Mouse (Mus musculus) urinary bladder, postnatal 10 days (tissue): ENCODE measurements around the gene Arhgap6.

Experiments used
- DNase-seq: peaks from one replicate; pipeline ENCODE4 v3.0.0; 2022; ENCODE audit warnings: low spot score

The Arhgap6 gene

DNA sequence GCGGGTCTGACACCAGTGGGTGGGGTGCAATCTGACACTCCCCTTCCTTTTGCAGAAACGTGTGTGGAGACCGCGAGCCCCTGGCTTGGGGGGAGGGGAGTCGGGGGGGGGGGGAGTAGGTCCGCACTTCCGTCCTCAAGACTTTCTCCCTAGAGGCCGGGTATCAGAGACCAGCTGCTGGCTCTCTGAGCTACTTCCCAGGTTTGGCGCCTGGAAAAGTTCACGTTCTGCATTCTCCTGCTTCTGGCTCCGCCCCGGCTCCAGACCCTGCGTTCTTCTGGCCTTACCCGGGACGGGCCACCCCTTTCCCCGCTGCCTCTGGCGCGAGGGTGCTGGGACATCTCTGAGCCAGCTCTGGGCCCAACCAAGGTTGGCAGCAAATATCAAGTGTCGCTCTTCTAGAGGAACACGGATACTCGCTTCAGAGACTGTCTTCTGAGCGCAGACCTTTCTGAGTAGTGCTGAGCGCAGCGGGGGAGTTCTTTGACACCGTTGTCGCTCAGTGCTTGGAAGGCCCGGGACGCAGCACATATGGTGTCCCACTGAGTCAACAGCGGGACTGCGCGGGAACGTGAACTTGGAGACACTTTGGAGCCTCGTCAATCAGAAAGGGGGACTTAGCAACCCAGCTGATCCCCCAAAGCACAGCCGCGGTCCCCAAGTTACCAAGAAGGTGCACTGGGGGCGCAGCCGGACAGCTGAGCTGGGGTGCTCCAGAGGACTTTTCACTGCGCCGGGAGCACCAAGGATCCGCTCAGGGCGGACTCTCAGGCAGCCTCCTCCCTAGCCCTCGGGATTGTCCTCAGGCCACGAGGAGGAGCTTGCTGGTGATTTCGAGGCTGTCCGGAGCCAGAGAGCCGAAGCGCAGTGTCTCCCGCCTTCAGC lies at the start of gene Arhgap6:
Gene Arhgap6 (plus strand): TSS at position 126 of the 885 bp plus-strand sequence.
- DNase-seq, result no peak

DNA sequence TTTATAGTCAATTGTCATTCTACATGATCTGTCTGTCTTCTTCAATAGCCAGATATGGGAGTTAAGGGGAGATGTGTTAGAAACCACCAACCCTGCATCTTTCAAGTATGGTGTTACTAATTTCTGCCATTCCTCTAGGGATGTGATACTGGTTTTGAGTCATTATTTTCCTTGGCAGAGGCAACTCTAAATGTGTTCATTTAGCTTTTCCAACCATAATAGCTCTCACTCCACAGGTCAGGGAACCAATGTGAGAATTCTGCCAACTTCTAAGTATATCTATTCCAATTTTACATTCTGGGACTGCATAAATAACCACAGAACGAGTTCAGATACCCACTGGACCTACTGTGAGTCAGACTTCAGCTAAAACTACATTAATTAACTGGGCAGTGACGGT lies 47.9 kb upstream of the Arhgap6 start:
- DNase-seq, result no peak

DNA sequence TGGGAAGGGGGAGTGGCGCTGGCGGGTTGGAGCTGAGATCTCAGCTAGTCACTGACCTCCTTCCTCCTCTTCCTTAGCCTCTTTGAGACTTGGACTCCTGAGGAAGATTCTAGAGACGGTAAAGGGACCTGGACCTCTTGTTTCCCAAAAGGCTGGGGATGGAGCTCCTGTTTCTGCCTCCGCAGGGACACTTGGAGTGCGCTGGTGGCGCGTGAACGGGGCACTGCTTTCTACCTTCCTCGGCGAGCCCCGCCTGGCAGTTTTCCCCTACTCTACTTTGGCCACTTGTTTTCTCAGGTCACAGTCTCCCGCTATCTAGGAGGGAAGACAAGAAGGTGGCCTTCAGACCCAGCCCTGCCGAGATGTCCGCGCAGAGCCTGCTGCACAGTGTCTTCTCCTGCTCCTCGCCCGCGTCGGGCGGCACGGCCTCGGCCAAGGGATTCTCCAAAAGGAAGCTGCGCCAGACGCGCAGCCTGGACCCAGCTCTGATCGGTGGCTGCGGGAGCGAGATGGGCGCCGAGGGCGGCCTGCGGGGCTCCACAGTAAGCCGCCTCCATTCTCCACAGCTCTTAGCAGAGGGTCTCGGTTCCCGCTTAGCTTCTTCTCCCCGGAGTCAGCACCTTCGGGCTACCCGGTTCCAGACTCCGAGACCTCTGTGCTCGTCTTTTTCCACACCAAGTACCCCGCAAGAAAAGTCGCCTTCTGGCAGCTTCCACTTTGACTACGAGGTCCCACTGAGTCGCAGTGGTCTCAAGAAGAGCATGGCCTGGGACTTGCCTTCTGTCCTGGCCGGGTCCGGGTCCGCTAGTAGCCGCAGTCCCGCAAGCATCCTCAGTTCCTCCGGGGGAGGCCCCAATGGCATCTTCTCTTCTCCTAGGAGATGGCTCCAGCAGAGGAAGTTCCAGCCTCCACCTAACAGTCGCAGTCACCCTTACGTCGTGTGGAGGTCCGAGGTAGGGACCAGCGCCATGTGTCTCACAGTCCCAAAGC lies 1.3 kb downstream of the Arhgap6 start:
- DNase-seq, result no peak

DNA sequence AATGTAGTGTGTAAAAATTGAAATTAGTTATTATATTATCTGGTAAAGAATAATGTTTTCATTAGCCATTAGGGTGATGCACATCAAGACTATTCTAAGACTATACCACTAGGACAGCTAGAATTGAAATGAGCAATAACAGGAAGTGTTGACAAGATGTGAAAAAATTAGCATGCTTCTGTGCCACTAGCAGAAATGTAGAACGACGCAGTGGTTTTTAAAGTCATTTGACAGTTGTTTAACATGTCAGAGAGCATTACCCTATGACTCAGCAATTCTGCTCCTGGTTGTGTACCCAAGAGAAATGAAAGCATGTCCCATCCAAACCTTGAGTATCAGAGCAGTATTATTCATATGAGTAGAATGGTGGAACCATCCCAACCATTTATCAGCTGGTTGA lies 9.8 kb downstream of the Arhgap6 start:
- DNase-seq, result no peak

DNA sequence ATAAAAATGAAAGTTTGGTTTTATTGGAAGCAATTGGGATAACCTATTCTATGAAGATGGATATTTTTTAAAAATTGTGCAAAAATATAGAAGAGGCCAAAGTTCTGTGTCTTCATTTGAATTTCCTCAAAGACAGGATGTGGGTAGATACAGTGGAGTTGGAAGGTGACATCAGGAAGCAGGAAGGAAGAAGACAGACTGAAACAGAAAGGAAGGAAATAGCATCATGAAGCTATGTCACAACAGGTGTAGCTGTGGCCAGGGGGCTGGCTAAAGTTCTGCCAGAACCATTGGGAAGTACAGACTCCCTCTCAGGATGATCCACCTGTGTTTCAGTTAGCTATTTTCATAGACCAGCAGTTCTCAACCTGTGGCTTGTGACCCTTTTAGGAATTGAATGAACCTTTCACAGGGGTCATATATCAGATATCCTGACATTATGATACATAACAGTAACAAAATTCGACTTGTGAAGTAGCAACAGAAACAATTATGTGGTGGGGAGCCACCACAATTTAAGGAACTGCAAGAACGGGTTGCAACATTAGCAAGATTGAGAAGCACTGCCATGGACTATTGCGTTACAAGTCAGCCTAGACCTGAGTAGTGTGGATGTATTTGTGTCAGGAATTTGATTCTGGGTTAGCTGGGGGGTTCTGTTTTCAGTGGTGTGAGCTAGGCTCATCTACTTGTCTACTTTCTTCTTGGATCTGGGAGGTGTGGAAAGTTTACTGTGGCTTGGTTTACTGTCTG lies 15.8 kb downstream of the Arhgap6 start:
- DNase-seq, result no peak

DNA sequence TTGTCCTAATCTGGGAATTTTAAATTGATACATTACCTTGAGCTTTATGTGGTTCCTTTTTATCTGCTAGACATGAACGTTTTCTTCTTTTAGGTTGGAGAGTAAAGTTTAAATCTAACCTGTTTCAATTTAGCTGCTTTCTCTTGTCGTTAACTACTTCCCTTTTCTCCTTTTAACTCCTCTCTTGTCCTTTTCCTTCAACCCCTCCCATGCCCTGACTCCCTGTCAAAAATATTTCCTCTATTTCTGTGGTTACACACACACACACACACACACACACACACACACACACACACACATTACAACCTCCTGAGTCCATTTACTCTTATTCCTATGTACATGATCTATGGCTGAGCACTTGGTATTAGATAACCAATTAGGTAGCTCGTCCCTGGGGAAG lies 24.0 kb downstream of the Arhgap6 start:
- DNase-seq, result no peak

DNA sequence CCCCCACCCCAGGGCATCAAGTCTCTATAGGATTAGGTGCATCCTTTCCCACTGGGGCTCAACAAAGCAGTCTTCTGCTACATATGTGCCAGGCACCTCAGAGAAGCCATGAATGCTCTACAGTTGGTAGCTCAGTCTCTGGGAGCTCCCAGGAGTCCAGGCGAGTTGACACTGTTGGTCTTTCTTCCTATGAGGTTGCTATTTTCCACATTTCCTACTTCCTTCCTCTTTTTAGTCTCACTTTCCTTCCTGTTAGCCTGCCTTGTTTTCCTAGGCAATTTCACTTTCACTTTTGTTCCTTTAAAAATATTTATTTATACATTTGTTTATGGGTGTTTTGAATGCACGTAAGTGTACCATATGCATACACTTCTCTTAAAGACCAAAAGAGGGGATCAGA lies 29.3 kb downstream of the Arhgap6 start:
- no peak for DNase-seq

DNA sequence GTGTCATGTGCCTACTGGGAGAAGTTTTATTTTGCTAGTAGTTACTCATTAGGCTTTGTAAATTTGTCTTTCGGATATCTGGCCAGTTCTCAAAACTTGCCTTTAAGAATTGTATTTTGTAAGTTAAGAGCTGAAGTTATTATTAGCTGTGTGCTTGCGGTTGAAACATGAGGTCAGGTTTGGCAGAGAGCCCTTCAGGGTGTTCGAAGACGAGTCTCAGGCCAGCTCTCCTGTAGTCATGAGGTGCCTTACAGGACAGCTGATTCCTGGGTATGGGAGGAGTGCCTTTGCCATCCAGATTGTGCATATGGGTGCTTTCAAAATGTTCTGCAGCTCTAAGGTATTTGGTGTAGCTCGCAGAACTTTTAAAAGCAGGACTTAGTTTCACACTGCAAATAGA lies 37.4 kb downstream of the Arhgap6 start:
- DNase-seq, result no peak

DNA sequence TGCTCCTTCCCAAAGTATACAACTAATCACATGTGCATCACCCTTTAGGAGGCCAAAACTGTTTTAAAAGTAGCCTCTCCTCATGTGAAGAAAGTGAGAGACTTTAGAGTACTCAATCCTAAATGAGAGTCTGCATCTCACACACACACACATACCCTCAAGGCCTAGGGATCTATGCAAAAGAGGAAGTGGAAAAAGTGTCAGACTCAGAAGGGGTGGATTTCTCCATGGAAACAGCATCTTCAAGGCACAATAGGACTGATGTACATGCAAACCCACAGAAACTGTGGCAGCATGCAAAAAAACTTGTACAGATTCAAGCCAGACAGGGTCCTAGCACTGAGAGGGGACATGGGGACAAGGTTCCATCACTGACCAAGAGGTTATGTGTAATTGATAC lies 53.2 kb downstream of the Arhgap6 start:
- DNase-seq, result no peak

DNA sequence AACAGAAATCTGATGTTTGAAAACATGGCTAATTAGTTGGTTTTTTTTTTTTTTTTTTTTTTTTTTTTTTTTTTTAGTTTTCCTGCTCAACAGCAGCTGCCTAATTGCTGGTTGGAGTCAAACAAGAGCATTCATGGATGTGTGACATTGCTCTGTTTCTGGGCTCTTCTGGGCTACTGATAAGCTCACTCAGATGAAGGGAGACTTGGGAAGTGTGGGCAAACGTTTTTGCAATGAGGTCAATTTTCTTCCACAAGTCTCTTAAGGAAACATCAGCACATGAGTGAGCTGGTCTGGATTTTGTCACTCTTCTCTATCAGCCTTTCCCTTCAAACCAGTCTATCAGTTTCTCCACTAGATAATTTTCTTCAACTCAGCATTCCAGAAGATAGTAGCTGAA lies 79.8 kb downstream of the Arhgap6 start:
- no peak for DNase-seq

DNA sequence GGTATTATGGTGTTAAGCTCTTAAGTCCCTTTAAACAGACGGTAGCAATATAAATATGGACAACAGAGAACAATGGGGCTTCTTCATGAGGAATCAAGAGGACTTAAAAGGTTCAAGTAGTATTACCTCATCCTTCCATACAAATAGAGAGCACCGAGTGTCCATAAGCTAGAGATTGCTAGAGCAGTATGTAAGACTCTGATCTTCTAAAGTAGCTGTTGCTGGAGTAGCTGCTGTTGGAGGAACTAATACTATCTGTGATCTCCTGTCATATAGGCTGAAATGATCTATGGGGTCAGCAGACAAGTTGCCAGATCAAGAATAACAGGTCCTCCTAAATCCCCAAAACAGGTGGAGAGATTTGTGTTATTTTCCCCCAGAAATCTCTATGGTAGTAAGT lies 108.7 kb downstream of the Arhgap6 start:
- DNase-seq, result no peak

DNA sequence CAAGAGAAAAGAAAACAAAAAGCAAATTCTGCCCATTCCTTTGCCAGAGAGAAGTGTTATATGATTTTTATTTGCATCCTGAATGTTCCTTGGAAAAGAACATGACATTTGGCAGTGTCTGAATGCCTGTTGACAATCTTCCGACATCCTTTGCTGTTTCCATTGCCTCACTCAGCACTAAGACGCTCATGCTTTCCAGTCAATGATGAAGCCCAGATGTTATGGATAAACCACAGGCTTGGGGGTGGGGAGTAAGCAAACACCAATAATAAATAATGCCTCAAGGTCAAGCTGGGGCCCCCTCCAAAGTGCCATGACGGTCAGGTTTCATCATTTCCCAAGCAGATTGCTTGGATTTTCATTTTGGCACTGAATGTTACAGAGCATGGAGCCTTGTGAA lies 109.2 kb downstream of the Arhgap6 start:
- no peak for DNase-seq

DNA sequence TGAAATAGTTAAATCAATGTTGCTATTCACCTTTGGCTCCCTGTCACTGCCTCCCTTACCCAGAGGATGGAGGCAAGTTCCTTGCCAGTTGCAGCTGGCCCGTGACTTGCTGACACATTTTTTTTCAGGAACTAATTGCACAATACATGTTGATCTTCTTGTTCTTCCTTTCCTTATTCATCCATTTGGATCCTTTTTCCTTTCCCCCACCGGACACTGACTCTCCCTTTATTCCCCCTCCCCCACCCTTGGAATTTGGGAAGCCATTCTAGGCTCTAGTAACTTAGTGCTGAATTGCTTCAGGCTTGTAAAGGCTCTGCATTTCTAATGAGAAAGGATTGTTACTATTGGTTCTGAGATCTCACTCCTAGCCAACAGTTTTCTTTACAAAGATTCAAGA lies 112.7 kb downstream of the Arhgap6 start:
- no peak for DNase-seq

DNA sequence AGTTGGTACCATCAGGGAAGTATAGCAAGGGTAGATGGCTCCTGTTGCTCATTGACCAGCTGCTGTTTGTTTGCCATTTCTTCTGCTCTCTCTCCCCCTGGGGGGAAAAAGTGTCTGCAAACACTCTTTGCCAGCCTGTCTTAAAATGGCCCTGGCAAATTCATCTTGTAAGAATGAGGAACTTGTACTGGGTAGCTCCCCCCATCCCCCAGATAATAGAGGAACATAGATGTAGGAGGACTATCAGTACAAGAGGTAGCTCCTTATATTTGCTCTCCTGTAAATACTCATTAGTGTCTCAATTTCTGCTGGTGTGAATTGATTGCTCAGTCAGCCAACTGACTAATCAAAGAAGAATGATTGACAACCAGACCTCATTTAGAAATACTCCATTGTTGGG lies 118.6 kb downstream of the Arhgap6 start:
- DNase-seq, result no peak

DNA sequence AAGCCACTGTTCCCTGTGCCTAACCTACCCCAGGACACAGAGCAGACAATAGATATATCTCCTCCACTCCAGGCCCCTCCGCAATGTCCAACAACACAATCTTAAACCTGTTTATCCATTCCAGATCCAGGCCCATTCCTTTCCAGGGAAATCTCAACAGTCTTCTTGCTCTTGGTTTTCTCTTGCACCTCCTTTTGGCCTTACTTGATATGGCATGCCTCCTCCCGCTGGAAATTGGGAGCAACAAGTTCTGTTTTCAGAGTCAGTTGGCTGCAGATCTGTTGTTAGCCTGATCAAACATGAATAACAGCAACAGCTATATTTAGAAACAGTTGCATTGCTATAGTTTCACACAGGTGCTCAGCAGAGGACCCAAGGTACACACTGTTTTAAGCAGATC lies 126.0 kb downstream of the Arhgap6 start:
- DNase-seq, result no peak

DNA sequence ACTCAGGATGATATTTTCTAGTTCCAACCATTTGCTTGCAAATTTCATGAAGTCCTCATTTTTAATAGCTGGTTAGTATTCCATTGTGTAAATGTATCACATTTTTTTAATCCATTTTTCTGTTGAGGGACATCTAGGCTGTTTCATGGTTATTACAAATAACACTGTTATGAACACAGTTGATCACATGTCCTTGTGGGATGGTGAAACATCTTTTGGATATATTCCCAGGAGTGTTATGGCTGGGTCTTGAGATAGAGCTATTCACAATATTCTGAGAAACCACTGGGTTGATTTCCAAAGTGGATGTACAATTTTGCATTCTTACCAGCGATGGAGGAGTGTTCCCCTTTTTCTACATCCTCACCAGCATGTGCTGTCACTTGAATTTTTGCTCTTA lies 137.5 kb downstream of the Arhgap6 start:
- no peak for DNase-seq

DNA sequence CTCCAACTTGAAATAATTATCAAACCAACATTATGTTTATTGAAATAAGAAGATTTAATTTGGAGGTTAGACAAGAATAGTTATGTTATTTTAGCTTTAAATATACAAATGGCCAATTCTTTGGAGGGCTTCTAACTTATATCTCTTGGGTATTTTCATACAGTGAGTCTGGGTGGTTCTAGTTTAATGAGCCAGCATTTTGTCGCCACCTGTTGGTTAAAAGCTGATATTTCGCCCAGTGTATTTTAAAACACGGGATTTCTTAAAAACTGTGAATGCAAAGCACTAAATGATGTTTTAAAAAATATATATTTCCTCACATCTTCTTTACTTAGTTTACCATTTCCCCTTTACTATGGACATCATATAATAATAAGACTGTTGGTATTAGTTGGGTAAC lies 140.5 kb downstream of the Arhgap6 start:
- DNase-seq, result no peak

DNA sequence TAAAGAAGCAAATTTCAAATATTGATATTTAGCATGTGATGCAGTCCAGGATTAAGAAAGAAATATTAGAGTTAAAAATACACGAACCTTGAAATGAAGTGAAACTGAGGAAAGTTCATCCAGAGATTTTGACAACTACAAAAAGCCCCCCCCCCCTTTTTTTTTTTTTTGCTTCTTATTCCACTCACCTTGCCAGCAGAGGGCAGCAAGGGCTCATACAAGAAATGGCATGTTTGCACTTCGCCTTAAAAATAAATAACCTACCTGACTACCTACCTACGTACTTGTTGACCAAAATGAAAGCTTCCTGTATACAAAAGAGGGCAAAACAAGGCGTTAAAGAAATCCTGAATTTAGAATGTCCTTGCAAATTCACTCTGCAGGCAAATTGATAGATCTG lies 143.0 kb downstream of the Arhgap6 start:
- DNase-seq, result no peak

DNA sequence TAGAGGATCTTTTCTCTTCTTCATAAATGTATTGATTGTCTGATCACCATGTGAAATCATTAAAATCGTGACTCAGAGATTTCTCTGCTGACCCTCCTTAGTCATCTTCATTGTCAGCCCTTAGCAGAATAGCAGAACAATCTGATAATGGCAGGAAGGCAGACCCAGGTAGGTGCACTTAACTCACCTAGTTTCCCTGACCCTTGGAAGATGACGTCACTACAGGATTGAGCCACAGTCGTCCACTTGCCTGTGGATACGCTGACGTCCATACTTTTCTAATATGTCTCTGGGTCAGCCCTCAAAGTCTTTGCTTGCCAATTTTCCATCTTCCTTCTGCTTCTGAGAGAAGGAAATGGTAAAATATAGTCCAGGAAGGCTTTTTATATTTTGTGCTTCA lies 146.8 kb downstream of the Arhgap6 start:
- no peak for DNase-seq

DNA sequence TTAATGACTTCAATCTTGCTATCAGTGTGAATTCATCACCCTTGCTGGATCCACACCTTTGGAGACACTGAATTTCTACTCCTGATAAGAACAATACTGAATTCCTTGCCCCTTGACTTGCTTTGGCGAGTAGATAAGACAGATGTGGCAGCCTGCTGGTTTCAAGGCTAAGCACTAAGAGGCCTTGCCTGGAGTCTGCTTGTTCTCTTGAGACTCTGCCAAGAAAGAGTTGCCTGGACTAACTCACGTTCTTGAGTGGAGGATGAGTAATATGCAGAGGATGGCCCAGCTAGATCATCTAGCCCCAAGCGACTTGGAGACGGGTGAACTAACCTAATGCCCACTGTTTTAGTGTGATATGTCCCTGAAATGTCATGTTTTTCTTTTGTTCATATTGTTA lies 148.3 kb downstream of the Arhgap6 start:
- DNase-seq, result no peak

DNA sequence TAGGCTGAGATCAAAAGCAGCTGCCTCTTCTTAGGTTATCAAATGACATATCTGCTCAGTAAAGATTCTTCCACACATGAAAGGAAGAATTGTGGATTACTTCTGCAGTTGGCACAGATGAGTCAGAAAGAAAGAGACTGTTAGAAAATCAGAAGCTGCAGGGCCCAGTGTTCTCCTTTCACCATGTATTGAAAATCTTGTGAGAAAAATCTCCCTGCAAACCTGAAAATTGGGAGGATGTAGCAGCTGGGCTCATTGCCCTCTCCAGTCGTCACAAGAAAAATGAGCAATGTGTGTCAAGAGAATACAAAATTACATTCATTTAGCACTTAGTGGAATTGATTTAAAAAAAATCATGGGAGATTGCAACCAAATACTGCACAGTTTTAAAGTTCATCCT lies 180.5 kb downstream of the Arhgap6 start:
- no peak for DNase-seq

DNA sequence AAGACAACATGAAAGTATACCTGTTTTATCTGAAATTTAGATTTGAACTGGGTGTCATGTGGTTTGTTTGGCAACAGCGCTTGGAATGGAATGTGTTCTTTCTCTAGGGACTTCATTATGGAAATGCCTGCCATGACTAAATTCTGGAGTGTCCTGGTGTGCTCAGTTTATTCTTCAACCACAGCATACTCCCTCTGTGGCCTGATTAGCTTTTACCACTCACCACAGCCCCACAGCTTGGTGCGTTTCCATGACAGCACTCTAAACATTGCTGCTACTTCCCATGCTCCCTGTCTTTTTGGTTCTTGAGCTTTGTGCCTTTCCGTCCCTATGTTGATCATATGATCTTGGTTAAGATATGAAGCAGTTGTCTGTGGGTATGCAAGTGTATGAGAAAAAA lies 182.9 kb downstream of the Arhgap6 start:
- DNase-seq, result no peak
